Mouse (Mus musculus): Measurements from ENCODE around the gene Peli2. TPM values are rescaled to one million over a fixed set of nuclear protein-coding genes. Genes with fewer than 3 reads are reported as not detected.

The Peli2 gene
- polyA plus RNA-seq, 1 experiment from 2014 or later = 7.3 TPM

DNA sequence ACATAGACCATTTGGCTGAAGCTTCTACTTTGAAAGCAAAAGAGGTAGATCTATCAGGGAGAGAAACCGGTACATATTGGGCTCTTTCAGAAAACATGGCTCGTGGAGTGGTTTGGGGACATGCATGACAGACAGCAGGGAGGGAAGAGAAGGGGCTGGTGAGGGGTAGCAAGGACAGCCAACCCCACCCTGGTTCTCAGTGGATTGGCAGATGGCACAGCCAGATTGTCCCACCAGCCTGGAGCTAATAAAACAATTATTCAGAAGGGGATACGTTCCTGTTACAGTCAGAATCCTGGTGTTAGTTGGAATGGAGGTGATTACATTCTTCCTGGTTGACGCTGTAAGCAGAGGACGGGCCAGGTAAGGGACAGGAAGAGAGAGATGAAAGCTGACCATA is 2.6 kb upstream of the Peli2 start:
- no peak overlapping the region for H3K4me2 ChIP-seq (ENCODE audit: low read length)
- no peaks in the 10 kb centered on the region for H3K36me3 ChIP-seq (ENCODE audit: insufficient read depth, low read length)
- ATAC-seq (replicated peaks; ENCODE audit: low FRiP score, low read depth) (no peak), DNase-seq (ENCODE audit: low spot score) (no peak)
- H3K27me3 ChIP-seq (ENCODE audit: insufficient read depth, low read length) = no peaks in the 10 kb centered on the region
- H3K4me3 ChIP-seq (replicated peaks; ENCODE audit: low read depth, low read length) = no peak overlapping the region
- no peak overlapping the region for H3K9ac ChIP-seq (ENCODE audit: low read depth, low read length)
- no peak for TF ChIP-seq CTCF (IDR thresholded peaks at IDR 0.05; ENCODE audit: low read depth)
- H3K9me3 ChIP-seq (replicated peaks; ENCODE audit: low read length) = no peaks in the 10 kb centered on the region
- H3K27ac ChIP-seq = no peak overlapping the region
- WGBS = 67% methylated on average over 5 of the region's 5 CpGs
- H3K4me1 ChIP-seq (replicated peaks; ENCODE audit: insufficient read depth, low read length) = peaks cover 4% of the 10 kb centered on the region; the same call in 1 of the 2 replicates

DNA sequence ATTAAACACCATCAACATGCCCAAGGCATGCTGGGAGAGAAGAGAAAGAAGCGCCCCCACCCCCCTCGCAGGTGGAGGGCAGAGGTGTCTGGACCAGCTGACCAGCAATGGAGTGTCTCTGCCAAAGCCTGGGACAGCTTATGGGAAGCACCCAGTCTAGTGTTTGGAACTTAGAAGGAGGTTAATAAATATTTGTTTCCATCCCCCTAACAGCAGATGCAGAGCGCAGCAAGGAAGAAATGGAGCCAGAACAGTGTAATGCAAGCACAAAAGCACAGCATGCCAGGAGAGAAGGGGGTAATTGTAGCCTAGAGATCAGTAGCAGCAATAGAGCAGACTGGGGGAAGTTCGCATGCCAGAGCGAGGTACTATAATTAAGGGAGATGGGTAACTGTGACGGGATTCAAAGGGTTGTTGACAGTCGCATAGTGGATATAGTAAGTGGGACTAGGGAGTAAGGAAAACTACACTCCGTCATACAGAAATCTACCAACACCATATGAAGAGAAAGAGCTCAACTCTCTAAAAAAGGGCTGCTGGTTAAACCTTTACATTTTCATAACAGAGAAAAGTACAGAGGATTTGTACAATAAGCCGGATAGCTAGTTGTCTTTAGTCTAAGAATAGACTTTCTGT is 1.5 kb upstream of the Peli2 start:
- DNase-seq (ENCODE audit: low spot score) (no peak), ATAC-seq (replicated peaks; ENCODE audit: low FRiP score, low read depth) (no peak)
- Histone ChIP-seq H3K9ac (ENCODE audit: low read depth, low read length) (no peak overlapping the region), H3K4me1 (replicated peaks; ENCODE audit: insufficient read depth, low read length) (peaks cover 4% of the 10 kb centered on the region; the same call in 1 of the 2 replicates), H3K4me2 (ENCODE audit: low read length) (peak overlapping the region; percentile 17; the same call in 1 of the 2 replicates), H3K9me3 (replicated peaks; ENCODE audit: low read length) (no peaks in the 10 kb centered on the region), H3K27ac (no peak overlapping the region), H3K27me3 (ENCODE audit: insufficient read depth, low read length) (no peaks in the 10 kb centered on the region), H3K4me3 (replicated peaks; ENCODE audit: low read depth, low read length) (no peak overlapping the region), H3K36me3 (ENCODE audit: insufficient read depth, low read length) (no peaks in the 10 kb centered on the region)
- WGBS = 17% methylated on average over 9 of the region's 9 CpGs
- TF ChIP-seq CTCF (IDR thresholded peaks at IDR 0.05; ENCODE audit: low read depth) = no peak

DNA sequence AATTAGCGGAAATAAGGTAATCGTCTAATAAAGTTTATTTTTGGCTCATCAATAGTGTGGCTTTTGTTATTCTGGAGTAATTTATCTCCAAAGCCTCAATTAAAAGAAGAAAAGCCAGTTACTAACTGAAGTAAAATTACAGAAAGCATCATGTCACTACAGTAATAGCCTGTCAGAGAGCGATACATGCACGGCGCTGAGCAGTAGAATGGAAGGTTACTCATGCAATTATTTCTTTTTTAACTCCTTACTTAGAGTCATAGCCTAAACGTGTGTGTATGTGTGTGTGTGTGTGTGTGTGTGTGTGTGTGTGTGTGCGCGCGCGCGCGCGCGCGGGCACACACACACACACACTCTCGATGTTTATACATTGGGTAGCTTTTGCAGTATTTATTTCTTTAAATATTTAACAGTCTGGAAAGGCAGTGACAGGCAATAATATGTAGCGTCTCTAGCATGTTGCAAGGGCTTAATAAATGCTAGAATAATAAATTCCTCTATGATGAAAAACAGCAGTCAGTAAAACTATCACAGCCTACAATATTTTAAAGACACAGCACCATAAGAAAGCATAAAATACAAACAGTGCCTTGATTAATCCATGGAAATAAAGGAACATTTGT is 864 bp upstream of the Peli2 start:
- 5% methylated on average over 17 of the region's 17 CpGs for WGBS
- no peak overlapping the region for H3K9ac ChIP-seq (ENCODE audit: low read depth, low read length)

DNA sequence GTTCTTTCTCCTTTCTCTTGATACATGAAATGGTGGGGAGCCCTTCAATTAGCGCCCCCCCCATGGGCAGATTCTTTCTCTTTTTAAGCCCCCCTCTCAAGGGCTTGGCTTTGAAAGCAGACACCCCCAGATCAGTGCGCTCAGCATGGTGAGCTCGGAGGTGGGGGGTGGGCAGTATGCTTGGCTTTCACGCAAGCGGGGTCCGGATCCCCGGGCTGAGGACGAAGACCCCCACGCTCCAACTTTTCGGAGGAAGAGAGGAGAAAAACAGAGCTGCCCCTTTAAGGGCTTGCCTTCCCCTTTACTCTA is 226 bp upstream of the Peli2 start:
- Histone ChIP-seq H3K27me3 (ENCODE audit: insufficient read depth, low read length) (no peaks in the 10 kb centered on the region), H3K4me3 (replicated peaks; ENCODE audit: low read depth, low read length) (peak overlapping the region; percentile 90), H3K9ac (ENCODE audit: low read depth, low read length) (peak overlapping the region; percentile 93), H3K9me3 (replicated peaks; ENCODE audit: low read length) (no peaks in the 10 kb centered on the region), H3K36me3 (ENCODE audit: insufficient read depth, low read length) (no peaks in the 10 kb centered on the region), H3K27ac (peak overlapping the region; percentile 90), H3K4me2 (ENCODE audit: low read length) (peak overlapping the region; percentile 95), H3K4me1 (replicated peaks; ENCODE audit: insufficient read depth, low read length) (peaks cover 4% of the 10 kb centered on the region; the same call in 1 of the 2 replicates)
- TF ChIP-seq CTCF (IDR thresholded peaks at IDR 0.05; ENCODE audit: low read depth) = no peak
- 3% methylated on average over 10 of the region's 10 CpGs for WGBS
- ATAC-seq (replicated peaks; ENCODE audit: low FRiP score, low read depth) = no peak
- DNase-seq (ENCODE audit: low spot score) = no peak

More for the DNA sequence above, 864 bp upstream of the Peli2 start:
- Histone ChIP-seq H3K9me3 (replicated peaks; ENCODE audit: low read length) (no peaks in the 10 kb centered on the region), H3K27ac (no peak overlapping the region), H3K4me1 (replicated peaks; ENCODE audit: insufficient read depth, low read length) (peaks cover 4% of the 10 kb centered on the region; the same call in 1 of the 2 replicates), H3K4me2 (ENCODE audit: low read length) (peak overlapping the region; percentile 95), H3K36me3 (ENCODE audit: insufficient read depth, low read length) (no peaks in the 10 kb centered on the region), H3K4me3 (replicated peaks; ENCODE audit: low read depth, low read length) (peak overlapping the region; percentile 90), H3K27me3 (ENCODE audit: insufficient read depth, low read length) (no peaks in the 10 kb centered on the region)
- no peak for TF ChIP-seq CTCF (IDR thresholded peaks at IDR 0.05; ENCODE audit: low read depth)
- peak; percentile 76 for DNase-seq (ENCODE audit: low spot score)
- ATAC-seq (replicated peaks; ENCODE audit: low FRiP score, low read depth) = no peak

DNA sequence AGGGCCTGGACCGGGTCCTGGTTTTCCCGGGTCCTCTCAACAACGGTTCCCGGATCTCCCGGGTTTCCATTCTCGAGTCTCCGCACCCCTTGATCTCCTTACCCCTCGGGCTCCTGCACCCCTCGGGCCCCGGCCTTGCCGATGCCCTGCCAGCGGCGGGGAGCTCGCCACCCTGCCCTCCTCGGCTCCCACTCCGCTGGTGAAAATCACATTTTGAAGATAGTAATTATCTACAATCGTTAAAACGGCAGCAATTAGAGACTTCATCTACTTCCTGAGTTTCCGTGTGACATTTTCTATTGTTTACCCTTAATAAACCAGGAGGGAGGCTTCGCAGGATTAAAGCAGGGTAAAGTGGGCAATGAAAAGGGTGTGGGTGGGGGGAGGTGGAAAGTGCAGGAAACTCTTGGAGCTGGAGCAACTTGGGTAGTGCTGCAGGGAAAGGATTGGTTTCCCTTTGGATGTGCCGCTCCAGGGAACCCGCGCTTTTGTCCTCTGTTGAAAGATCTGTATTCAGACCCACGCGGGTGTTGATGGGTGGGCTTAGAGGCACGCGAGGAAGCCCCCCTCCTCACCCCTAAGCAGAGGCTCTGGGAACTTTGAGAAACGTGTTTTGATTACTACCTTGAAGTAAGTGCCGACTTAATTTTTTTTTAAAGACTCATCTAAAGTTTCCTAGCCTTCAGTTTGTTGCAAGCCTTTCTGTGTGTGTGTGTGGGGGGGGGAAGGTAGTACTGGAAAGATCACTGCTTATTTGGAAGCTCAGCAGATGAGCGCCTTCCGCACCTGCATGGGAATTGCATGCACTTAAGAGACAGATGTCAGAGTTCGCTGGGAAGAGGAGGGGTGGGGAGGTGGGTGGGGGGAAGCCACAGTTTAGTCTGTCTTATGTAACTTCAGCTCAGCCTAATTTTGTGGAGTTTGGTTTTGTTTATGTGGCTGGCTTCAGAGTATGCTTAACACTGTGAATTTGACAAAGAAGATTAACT is 1.2 kb downstream of the Peli2 start:
- H3K9me3 ChIP-seq (replicated peaks; ENCODE audit: low read length) = no peaks in the 10 kb centered on the region
- peak overlapping the region; percentile 90 for H3K4me3 ChIP-seq (replicated peaks; ENCODE audit: low read depth, low read length)
- under 1% methylated on average over 32 of the region's 32 CpGs for WGBS
- TF ChIP-seq CTCF (IDR thresholded peaks at IDR 0.05; ENCODE audit: low read depth) = 0 out of 2 replicates have a peak, but pooled peaks have one; percentile 0
- 0 out of 2 replicates have a peak, but pooled peaks have one; percentile 12 for ATAC-seq (replicated peaks; ENCODE audit: low FRiP score, low read depth)
- peak overlapping the region; percentile 90 for H3K27ac ChIP-seq
- no peaks in the 10 kb centered on the region for H3K27me3 ChIP-seq (ENCODE audit: insufficient read depth, low read length)
- peak; percentile 67 for DNase-seq (ENCODE audit: low spot score)
- H3K4me1 ChIP-seq (replicated peaks; ENCODE audit: insufficient read depth, low read length) = peaks cover 4% of the 10 kb centered on the region; the same call in 1 of the 2 replicates
- H3K4me2 ChIP-seq (ENCODE audit: low read length) = peak overlapping the region; percentile 95
- no peaks in the 10 kb centered on the region for H3K36me3 ChIP-seq (ENCODE audit: insufficient read depth, low read length)
- peak overlapping the region; percentile 93 for H3K9ac ChIP-seq (ENCODE audit: low read depth, low read length)

DNA sequence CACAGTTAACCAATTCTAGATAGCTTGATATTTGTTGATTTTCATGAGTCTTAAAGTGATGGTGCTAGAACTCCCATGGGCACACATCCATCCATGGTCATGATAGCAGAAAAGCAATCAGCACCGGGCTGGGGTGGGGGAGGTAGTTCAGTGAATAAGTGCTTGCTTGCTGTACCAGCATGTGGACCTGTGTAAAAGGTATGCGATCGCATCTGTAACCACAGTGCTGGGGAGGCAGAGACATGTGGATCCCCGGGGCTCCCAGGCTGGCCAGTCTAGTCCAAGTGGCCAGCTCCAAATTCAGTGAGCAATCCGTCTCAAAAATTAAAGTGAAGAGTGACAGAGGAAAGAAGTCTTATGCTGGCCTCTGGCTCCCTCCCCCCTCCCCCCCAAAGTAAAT is 3.4 kb downstream of the Peli2 start:
- Histone ChIP-seq H3K27me3 (ENCODE audit: insufficient read depth, low read length) (no peaks in the 10 kb centered on the region), H3K4me1 (replicated peaks; ENCODE audit: insufficient read depth, low read length) (peaks cover 12% of the 10 kb centered on the region), H3K36me3 (ENCODE audit: insufficient read depth, low read length) (no peaks in the 10 kb centered on the region), H3K4me2 (ENCODE audit: low read length) (no peak overlapping the region), H3K9ac (ENCODE audit: low read depth, low read length) (no peak overlapping the region), H3K4me3 (replicated peaks; ENCODE audit: low read depth, low read length) (no peak overlapping the region), H3K9me3 (replicated peaks; ENCODE audit: low read length) (no peaks in the 10 kb centered on the region), H3K27ac (no peak overlapping the region)
- 62% methylated on average over 5 of the region's 5 CpGs for WGBS
- DNase-seq (ENCODE audit: low spot score) (no peak), ATAC-seq (replicated peaks; ENCODE audit: low FRiP score, low read depth) (no peak)
- no peak for TF ChIP-seq CTCF (IDR thresholded peaks at IDR 0.05; ENCODE audit: low read depth)
